Mouse (Mus musculus): ENCODE results near the gene Kif17. TPM values are rescaled to one million over a fixed set of nuclear protein-coding genes. Genes with fewer than 3 reads are reported as not detected.
"Not testable (repeated sequence)": the region's sequence is repeated elsewhere in the genome, so short reads cannot be mapped to it uniquely, and the experiment has no call there.

The Kif17 gene
- polyA plus RNA-seq, 1 experiment = 0.52 TPM

GRCm38 (mm10) chr4:138313021-138313420 is 62.8 kb downstream of the Kif17 start:
- DNase-seq (ENCODE audit: low spot score) = no peak

- no peak for DNase-seq (ENCODE audit: low spot score)
Measured at GRCm38 (mm10) chr4:138313795-138314194, 63.6 kb downstream of the Kif17 start.

- DNase-seq (ENCODE audit: low spot score) = no peak
Measured at GRCm38 (mm10) chr4:138315781-138316180, 65.5 kb downstream of the Kif17 start.

GRCm38 (mm10) chr4:138316369-138316768 is 66.1 kb downstream of the Kif17 start:
- DNase-seq (ENCODE audit: low spot score) = no peak

- DNase-seq (ENCODE audit: low spot score) = no peak
Measured at GRCm38 (mm10) chr4:138318509-138319266, 68.5 kb downstream of the Kif17 start.

GRCm38 (mm10) chr4:138319508-138319907 is 69.3 kb downstream of the Kif17 start:
- peak; percentile 60 for DNase-seq (ENCODE audit: low spot score)

- no peak for DNase-seq (ENCODE audit: low spot score)
Measured at GRCm38 (mm10) chr4:138320711-138321110, 70.5 kb downstream of the Kif17 start.

- DNase-seq (ENCODE audit: low spot score) = no peak
Measured at GRCm38 (mm10) chr4:138321488-138321887, 71.3 kb downstream of the Kif17 start.

- DNase-seq (ENCODE audit: low spot score) = no peak
Measured at GRCm38 (mm10) chr4:138322692-138323091, 72.5 kb downstream of the Kif17 start.

GRCm38 (mm10) chr4:138323753-138324152 is 73.5 kb downstream of the Kif17 start:
- no peak for DNase-seq (ENCODE audit: low spot score)

- DNase-seq (ENCODE audit: low spot score) = no peak
Measured at GRCm38 (mm10) chr4:138324451-138324850, 74.2 kb downstream of the Kif17 start.

GRCm38 (mm10) chr4:138325466-138326076 is 75.3 kb downstream of the Kif17 start:
- DNase-seq (ENCODE audit: low spot score) = peak; percentile 93

GRCm38 (mm10) chr4:138326077-138326695 is 76.0 kb downstream of the Kif17 start, which contains the start of gene Pink1:
Pink1 (minus strand) TSS chr4:138326307.
- peak; percentile 89 for DNase-seq (ENCODE audit: low spot score)

GRCm38 (mm10) chr4:138327155-138327554 is 76.9 kb downstream of the Kif17 start:
- DNase-seq (ENCODE audit: low spot score) = not testable (repeated sequence)

- no peak for DNase-seq (ENCODE audit: low spot score)
Measured at GRCm38 (mm10) chr4:138327891-138328470, 77.7 kb downstream of the Kif17 start.

GRCm38 (mm10) chr4:138330264-138330671 is 80.0 kb downstream of the Kif17 start:
- no peak for DNase-seq (ENCODE audit: low spot score)

GRCm38 (mm10) chr4:138331647-138332046 is 81.4 kb downstream of the Kif17 start:
- DNase-seq (ENCODE audit: low spot score) = no peak

GRCm38 (mm10) chr4:138333135-138333534 is 82.9 kb downstream of the Kif17 start:
- DNase-seq (ENCODE audit: low spot score) = no peak

GRCm38 (mm10) chr4:138335036-138335435 is 84.8 kb downstream of the Kif17 start:
- no peak for DNase-seq (ENCODE audit: low spot score)

- DNase-seq (ENCODE audit: low spot score) = no peak
Measured at GRCm38 (mm10) chr4:138335648-138336047, 85.4 kb downstream of the Kif17 start.

GRCm38 (mm10) chr4:138336876-138337275 is 86.6 kb downstream of the Kif17 start:
- DNase-seq (ENCODE audit: low spot score) = no peak

GRCm38 (mm10) chr4:138337341-138337740 is 87.1 kb downstream of the Kif17 start:
- DNase-seq (ENCODE audit: low spot score) = no peak

Data from urinary bladder, adult 2 months (tissue).